Mouse (Mus musculus) forebrain, embryonic 13.5 days (tissue): ENCODE data around the gene Ndufb3. TPM values are rescaled to one million over a fixed set of nuclear protein-coding genes. Genes with fewer than 3 reads are reported as not detected.
"Not testable (repeated sequence)": the region's sequence is repeated elsewhere in the genome, so short reads cannot be mapped to it uniquely, and the experiment has no call there.

Source experiments
- ATAC-seq: fragments of 200-750 bp; cut with Nextera tagmentation; 2 replicates; pipeline ENCODE4 v1.8.0; 2017
- H3K27ac ChIP-seq: fragments of 300-500 bp; sonication (generic); 2 replicates; pipeline ENCODE4 v1.5.1; 2015; ENCODE audit warnings: inconsistent platforms, mild to moderate bottlenecking, moderate library complexity
- H3K27me3 ChIP-seq: fragments of 300-500 bp; sonication (generic); 2 replicates; pipeline ENCODE4 v1.6.1; 2015; ENCODE audit warnings: mild to moderate bottlenecking, inconsistent platforms
- H3K36me3 ChIP-seq: fragments of 300-500 bp; sonication (generic); 2 replicates; pipeline ENCODE4 v1.6.1; 2015; ENCODE audit warnings: mild to moderate bottlenecking, inconsistent platforms; ENCODE audit not compliant: poor library complexity, severe bottlenecking
- H3K4me1 ChIP-seq: fragments of 300-500 bp; sonication (generic); 2 replicates; pipeline ENCODE4 v1.6.1; 2015; ENCODE audit warnings: inconsistent platforms
- H3K4me2 ChIP-seq: fragments of 300-500 bp; sonication (generic); 2 replicates; pipeline ENCODE4 v1.6.1; 2015; ENCODE audit warnings: inconsistent platforms, mild to moderate bottlenecking, moderate library complexity
- H3K4me3 ChIP-seq: fragments of 300-500 bp; sonication (generic); 2 replicates; pipeline ENCODE4 v1.5.1; 2015; ENCODE audit warnings: mild to moderate bottlenecking, inconsistent platforms
- H3K9ac ChIP-seq: fragments of 300-500 bp; sonication (generic); 2 replicates; pipeline ENCODE4 v1.6.1; 2015; ENCODE audit warnings: mild to moderate bottlenecking, inconsistent platforms
- H3K9me3 ChIP-seq: fragments of 300-500 bp; sonication (generic); replicated peaks from 2 replicates; pipeline ENCODE4 v1.6.1; 2016; ENCODE audit warnings: inconsistent platforms
- WGBS: fragments of 180-500 bp; shearing (Covaris S2); methylation state at CpG from one replicate; pipeline ENCODE4 v1.1.7; 2015; 5-methylcytosine and 5-hydroxymethylcytosine counted together
- polyA plus RNA-seq: library from polyadenylated mRNA; unstranded; fragments of >200 nt; fragmentation: Nextera tagmentation; extraction: Ambion mirVana; gene quantifications from 2 replicates; pipeline ENCODE4 v1.2.1, GENCODE M21; 2015

Gene Ndufb3
- polyA plus RNA-seq = 187 and 206 TPM in 2 replicates

DNA sequence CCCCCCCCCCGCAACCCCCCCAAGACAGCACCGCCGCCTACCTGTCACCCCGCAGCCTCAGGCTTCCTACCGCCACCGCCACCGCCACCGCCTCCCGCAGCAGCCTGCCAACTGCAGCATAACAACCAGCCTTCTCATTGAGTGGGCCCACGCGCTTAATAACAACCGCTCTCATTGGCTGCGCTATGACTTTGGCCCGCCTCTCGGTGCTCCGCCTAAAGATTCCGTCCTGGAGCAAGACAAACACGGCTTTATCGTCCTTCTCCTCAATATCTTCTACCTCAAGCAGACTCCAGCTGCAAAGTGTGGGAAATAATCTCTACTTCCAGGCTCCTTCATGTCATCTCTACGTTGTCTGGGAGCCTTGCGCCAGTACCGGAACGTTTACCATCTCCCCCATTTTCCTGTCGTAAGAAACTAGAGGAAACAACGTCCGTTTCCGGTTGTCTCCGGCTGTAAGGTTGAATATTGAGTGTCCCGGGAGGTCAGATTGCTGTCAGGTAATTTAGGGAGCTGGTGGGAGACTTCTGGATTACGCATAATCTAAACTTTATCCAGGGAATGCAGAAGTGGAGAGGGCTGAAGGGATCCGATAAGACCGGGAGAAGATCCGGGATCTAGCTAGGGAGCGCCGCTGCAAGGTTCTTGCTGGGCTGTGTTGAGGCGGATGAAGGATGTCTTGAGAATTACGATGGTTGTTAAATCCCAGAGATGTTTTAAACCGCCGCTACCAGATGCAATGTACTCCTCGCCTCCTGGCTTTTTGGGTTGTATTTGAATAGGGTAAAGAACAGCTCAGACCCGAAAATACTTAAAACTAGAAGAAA is at the start of gene Ndufb3, which contains the start of gene Fam126b:
Ndufb3 (plus strand) TSS at position 214 of the 827 bp plus-strand sequence.
Fam126b (minus strand) TSS at position 153 of the 827 bp plus-strand sequence.
- Histone ChIP-seq H3K36me3 (peaks cover 5% of the 10 kb centered on the region; the same call in 1 of the 2 replicates), H3K4me2 (peak within 1 kb of the TSS; percentile 80), H3K4me3 (peak within 1 kb of the TSS; percentile 83), H3K4me1 (peaks cover 14% of the 10 kb centered on the region), H3K27ac (peak within 1 kb of the TSS; percentile 73), H3K27me3 (no peaks in the 10 kb centered on the region), H3K9ac (peak within 1 kb of the TSS; percentile 89), H3K9me3 (no peaks in the 10 kb centered on the region)
- under 1% methylated on average over 40 of the region's 41 CpGs for WGBS
- peak; percentile 99 for ATAC-seq

DNA sequence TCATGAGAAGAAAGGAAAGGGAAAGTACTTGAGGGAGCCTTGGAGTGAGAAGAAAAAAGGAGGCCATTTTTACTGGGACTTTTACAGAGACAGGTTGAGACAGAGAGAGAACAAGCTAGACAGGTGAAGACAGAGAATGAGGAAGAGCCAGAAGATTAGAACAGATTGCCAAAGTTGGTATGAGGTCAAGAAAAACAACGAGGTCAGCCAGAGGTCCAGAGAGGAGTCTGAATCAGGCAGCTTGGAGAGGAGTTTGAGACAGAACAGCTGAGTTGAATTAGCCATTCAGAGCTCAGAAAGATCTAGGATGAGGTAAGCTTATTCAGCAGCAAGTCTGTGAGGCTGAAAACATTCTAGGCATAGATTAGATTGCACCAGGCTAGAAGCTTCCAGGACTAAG is 44.8 kb upstream of the Ndufb3 start:
- Histone ChIP-seq H3K4me2 (no peak overlapping the region), H3K9me3 (no peaks in the 10 kb centered on the region), H3K4me1 (no peaks in the 10 kb centered on the region), H3K27me3 (no peaks in the 10 kb centered on the region), H3K9ac (no peak overlapping the region), H3K4me3 (no peak overlapping the region), H3K36me3 (peaks cover 53% of the 10 kb centered on the region), H3K27ac (no peak overlapping the region)
- WGBS = 90% methylated on average over 1 of the region's 1 CpGs
- no peak for ATAC-seq

DNA sequence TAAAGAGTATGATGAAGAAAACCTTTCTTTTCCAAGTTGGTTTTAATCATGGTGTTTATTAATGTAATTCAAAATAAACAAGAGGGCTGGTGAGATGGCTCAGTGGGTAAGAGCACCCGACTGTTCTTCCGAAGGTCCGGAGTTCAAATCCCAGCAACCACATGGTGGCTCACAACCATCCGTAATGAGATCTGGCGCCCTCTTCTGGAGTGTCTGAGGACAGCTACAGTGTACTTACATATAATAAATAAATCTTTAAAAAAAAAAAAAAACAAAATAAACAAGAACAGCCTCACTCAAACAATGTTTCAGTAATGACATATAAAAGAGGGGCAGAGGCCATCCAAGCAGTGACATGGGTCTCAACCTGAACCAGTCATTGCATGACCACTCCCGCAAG is 25.8 kb upstream of the Ndufb3 start:
- peaks cover 10% of the 10 kb centered on the region for H3K36me3 ChIP-seq
- 93% methylated on average over 6 of the region's 6 CpGs for WGBS
- not testable (repeated sequence) for H3K27me3 ChIP-seq, H3K9ac ChIP-seq, H3K4me3 ChIP-seq, ATAC-seq, H3K9me3 ChIP-seq, H3K4me1 ChIP-seq, H3K27ac ChIP-seq, H3K4me2 ChIP-seq

DNA sequence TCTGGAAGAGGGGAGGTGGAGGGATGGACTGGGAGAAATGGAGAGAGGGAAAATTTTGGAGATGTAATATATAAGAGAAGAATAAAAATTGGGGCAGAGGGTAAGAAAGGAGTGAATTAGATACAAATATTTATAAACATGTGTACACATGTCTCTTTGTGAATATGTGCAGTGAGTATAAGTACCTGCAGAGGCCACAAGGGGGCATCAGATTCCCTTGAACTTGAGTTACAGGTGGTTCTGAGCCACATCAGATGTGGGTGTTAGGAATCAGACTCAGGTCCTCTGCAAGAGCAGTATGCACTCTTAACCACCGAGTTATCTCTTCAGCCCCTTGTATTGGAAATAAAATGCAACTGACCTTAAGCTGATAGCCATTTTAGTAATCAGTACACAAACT is 23.7 kb upstream of the Ndufb3 start:
- Histone ChIP-seq H3K27ac (no peak overlapping the region), H3K36me3 (peaks cover 10% of the 10 kb centered on the region), H3K9me3 (no peaks in the 10 kb centered on the region), H3K27me3 (no peaks in the 10 kb centered on the region), H3K4me3 (no peak overlapping the region), H3K4me2 (no peak overlapping the region), H3K4me1 (no peaks in the 10 kb centered on the region), H3K9ac (no peak overlapping the region)
- 88% methylated on average over 1 of the region's 1 CpGs for WGBS
- no peak for ATAC-seq

DNA sequence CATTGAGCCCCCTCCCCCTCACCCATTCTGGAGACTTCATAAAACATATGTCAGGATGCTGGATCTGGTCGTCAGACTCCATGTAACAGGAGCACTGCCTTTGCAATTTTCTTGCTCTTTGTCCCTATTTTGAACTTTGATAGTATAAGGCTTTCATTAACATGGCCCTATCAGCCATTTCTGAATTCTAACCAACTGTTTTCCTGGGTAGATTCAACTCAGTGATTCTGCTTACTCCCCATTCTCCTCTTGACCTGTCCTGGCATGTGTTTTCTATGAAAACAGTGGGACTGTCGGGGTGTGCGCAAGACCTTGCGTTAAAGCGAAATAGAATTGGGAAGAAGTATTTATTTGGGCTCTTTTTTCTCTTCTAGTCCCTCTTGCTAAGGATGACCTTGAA is 21.2 kb upstream of the Ndufb3 start:
- WGBS = 95% methylated on average over 5 of the region's 5 CpGs
- Histone ChIP-seq H3K36me3 (peaks cover 6% of the 10 kb centered on the region), H3K4me2 (no peak overlapping the region), H3K9ac (no peak overlapping the region), H3K27ac (no peak overlapping the region), H3K9me3 (no peaks in the 10 kb centered on the region), H3K4me1 (no peaks in the 10 kb centered on the region), H3K4me3 (no peak overlapping the region), H3K27me3 (no peaks in the 10 kb centered on the region)
- no peak for ATAC-seq

DNA sequence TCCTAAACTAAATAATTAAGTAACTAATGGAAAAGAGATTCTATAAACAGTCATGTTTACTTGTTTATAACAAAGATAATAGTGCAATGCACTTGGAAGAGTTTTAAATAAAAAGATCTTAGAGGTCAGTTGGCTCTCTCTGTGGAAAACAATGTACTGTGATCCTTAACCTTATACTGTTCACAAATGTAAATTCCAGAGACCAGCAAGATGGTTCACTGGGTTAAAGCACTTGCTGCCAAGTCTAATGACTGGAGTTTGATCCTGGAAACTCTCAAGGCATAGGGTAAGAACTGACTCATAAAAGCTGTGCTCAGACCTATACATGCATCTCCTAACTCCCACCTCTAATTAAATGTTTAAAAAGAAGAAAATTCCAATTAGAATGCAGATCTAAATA is 19.6 kb upstream of the Ndufb3 start:
- H3K4me3 ChIP-seq = no peak overlapping the region
- H3K4me1 ChIP-seq = no peaks in the 10 kb centered on the region
- no peak overlapping the region for H3K27ac ChIP-seq
- H3K9me3 ChIP-seq = no peaks in the 10 kb centered on the region
- H3K27me3 ChIP-seq = no peaks in the 10 kb centered on the region
- H3K9ac ChIP-seq = no peak overlapping the region
- no peak overlapping the region for H3K4me2 ChIP-seq
- peaks cover 4% of the 10 kb centered on the region; the same call in 1 of the 2 replicates for H3K36me3 ChIP-seq
- no peak for ATAC-seq

DNA sequence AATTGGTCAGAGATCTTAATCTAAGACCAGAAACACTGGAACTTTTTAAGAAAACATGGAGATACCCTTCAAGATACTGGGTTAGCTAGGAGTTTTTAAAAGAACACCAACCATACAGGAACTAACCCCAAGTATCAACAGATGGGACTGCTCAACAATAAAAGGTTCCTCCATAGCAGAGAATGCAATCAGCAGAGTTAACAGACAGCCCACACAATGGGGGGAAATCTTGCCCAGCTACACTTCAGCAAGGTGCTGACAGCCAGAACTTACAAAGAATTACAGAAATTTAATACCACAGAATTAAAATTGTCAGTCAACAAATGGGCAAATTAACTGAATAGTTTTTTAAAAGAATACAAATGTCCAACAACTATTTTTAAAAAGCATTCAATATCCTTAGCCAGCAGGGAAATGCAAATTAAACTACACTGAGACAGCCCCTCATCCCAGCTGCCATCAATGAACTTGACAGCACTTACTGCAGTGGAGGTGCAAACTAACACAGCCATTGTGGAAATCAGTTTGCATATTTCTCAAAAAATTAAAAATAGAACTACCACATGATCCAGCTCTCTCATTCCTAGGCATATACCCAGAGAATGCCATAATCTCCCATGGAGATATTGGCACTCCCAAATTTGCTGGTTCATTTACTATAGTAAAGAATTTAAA is 17.6 kb upstream of the Ndufb3 start:
- Histone ChIP-seq H3K36me3 (no peaks in the 10 kb centered on the region), H3K9me3 (no peaks in the 10 kb centered on the region), H3K4me3 (no peak overlapping the region), H3K4me2 (no peak overlapping the region), H3K4me1 (no peaks in the 10 kb centered on the region), H3K27ac (no peak overlapping the region), H3K9ac (no peak overlapping the region), H3K27me3 (no peaks in the 10 kb centered on the region)
- 0 out of 2 replicates have a peak, but pooled peaks have one; percentile 48 for ATAC-seq

DNA sequence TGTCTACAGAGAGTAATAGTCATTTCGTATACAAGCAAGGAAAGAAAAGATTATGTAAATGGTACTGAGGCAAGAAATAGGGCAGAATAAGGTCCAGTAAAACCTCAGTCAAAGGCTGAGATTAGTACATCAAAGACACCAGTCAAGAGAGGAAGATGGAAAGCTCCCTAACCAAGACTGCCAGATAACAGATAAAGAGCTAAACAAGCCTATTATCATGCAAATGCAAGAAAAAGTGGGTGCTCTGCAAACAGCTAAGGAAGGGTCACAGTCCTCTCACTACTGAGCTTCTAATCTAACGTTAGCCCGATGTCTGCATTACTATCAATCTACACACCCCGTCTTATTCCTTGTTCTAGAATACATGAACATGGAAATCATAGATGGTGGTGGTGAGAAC is 15.7 kb upstream of the Ndufb3 start:
- 53% methylated on average over 4 of the region's 4 CpGs for WGBS
- no peaks in the 10 kb centered on the region for H3K4me1 ChIP-seq
- H3K9me3 ChIP-seq = no peaks in the 10 kb centered on the region
- H3K4me2 ChIP-seq = no peak overlapping the region
- ATAC-seq = no peak
- H3K9ac ChIP-seq = no peak overlapping the region
- H3K27ac ChIP-seq = no peak overlapping the region
- H3K4me3 ChIP-seq = no peak overlapping the region
- no peaks in the 10 kb centered on the region for H3K36me3 ChIP-seq
- no peaks in the 10 kb centered on the region for H3K27me3 ChIP-seq

DNA sequence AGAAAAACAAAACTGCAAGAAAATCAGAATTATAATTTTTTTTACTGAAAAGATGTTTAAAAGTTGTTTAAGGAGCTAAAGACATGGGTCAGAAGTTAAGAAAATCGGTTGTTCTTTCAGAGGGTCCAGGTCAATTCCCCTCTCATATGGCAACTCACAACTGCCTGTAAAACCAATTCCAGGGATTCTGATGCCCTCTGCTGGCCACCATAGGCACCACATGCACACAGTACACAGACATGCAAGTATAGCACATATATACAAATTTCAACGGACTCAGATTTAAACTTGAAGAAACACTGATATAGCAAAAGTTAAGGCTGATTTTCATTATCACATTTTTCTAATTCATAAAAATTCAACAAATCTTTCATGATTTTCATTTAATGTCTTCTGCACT is 7.0 kb upstream of the Ndufb3 start:
- no peaks in the 10 kb centered on the region for H3K36me3 ChIP-seq
- H3K4me2 ChIP-seq = no peak overlapping the region
- no peaks in the 10 kb centered on the region for H3K27me3 ChIP-seq
- H3K4me3 ChIP-seq = no peak overlapping the region
- no peak overlapping the region for H3K9ac ChIP-seq
- H3K9me3 ChIP-seq = no peaks in the 10 kb centered on the region
- no peaks in the 10 kb centered on the region for H3K4me1 ChIP-seq
- no peak for ATAC-seq
- WGBS = 92% methylated on average over 2 of the region's 2 CpGs
- no peak overlapping the region for H3K27ac ChIP-seq

DNA sequence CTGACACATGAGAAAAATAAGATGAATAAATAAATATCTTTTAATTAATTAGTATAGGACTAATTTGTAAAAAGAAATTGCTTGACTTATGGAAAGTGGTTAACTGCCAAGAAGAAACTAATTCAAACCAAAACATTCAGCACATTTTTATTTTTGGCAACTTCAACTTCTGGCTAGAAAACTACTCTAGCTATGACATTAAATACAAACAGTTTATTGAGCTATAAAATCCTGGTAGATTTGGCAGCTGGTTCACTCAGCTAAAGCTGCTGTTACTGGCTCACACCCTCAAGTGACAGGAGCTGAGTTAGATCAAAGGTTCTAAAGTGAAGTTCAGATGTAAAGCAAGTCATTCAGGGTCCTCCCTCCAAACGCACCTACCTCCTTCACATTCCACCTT is 3.6 kb upstream of the Ndufb3 start:
- Histone ChIP-seq H3K4me2 (no peak overlapping the region), H3K9me3 (no peaks in the 10 kb centered on the region), H3K27me3 (no peaks in the 10 kb centered on the region), H3K9ac (no peak overlapping the region), H3K4me3 (no peak overlapping the region), H3K36me3 (no peaks in the 10 kb centered on the region), H3K27ac (no peak overlapping the region), H3K4me1 (peaks cover 14% of the 10 kb centered on the region)
- 78% methylated on average over 1 of the region's 1 CpGs for WGBS
- ATAC-seq = no peak

DNA sequence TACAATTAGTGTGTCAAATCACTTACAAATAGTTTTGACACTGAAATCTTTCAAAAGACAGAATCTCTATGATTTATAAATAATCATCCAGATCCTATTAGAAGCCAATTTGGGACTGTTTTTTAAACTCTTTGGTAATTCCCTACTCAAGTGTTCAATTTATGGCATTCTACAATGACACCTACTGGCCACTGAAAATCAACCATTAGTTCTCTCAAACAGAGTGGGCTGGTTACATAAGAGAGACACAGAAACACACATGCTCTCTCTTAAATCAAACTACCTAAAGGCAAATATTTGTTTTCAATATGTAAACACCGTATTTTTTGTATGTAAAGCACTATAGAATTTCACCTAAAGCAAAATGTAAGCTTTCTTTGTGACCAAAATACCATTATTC is 1.9 kb upstream of the Ndufb3 start:
- 91% methylated on average over 1 of the region's 1 CpGs for WGBS
- Histone ChIP-seq H3K9me3 (no peaks in the 10 kb centered on the region), H3K36me3 (no peaks in the 10 kb centered on the region), H3K4me3 (no peak overlapping the region), H3K4me2 (no peak overlapping the region), H3K27me3 (no peaks in the 10 kb centered on the region), H3K4me1 (peaks cover 14% of the 10 kb centered on the region), H3K27ac (no peak overlapping the region), H3K9ac (no peak overlapping the region)
- ATAC-seq = no peak

DNA sequence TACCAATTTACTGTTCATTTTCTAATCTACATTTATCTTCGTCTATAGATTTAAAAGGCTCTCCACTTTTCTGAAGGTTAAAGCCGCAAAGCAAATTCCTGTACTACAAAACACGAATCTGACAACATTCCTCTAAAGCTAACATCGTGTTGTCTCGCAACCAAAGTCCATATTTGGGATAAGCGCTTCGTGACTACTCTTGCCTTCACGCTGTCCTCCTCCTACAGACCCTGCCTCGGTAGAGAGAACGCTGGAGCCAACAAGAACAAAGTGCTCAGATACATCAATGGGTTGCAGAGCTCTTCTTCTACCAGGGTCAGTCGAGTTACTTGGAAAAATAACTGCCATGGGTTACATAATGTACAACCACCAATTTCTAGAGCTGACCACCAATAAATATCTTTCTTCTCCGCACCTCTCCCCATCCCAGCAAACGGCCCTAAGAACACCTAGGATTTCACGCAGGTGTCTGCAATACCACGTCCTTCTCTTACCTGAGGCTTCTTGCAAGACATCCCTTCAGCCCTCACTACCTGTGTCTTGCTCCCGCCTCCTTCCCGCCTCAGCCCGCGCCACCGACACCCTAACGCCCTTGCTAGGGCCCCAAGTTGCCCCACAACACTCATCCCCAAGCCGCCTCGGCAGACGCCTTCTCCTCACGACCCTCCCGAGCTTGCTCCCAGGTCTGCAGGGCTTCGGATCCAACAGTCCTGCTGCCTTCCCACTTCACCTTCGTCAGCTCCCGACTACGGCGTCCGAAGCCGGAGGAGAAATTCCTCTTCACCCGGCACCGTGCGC is 612 bp upstream of the Ndufb3 start:
- H3K27me3 ChIP-seq = no peaks in the 10 kb centered on the region
- H3K9ac ChIP-seq = peak overlapping the region; percentile 89
- no peaks in the 10 kb centered on the region for H3K9me3 ChIP-seq
- WGBS = 6% methylated on average over 33 of the region's 36 CpGs
- peaks cover 14% of the 10 kb centered on the region for H3K4me1 ChIP-seq
- peak overlapping the region; percentile 21; the same call in 1 of the 2 replicates for H3K27ac ChIP-seq
- peak overlapping the region; percentile 80 for H3K4me2 ChIP-seq
- ATAC-seq = peak; percentile 79
- H3K4me3 ChIP-seq = peak overlapping the region; percentile 83
- H3K36me3 ChIP-seq = no peaks in the 10 kb centered on the region
